Mouse (Mus musculus) MEL (cell line): ENCODE data around the gene Trim8.

Source experiments
- CHD1 ChIP-seq: IDR thresholded peaks from 2 replicates; pipeline ENCODE4 v1.6.1; 2012; ENCODE audit warnings: low read depth, mild to moderate bottlenecking, inconsistent platforms, low read length, improper control_type of control experiment
- CHD2 ChIP-seq: IDR thresholded peaks from 2 replicates; pipeline ENCODE4 v1.6.1; 2011; ENCODE audit warnings: low read length, improper control_type of control experiment
- EP300 ChIP-seq, 2 experiments: IDR thresholded peaks; 2 replicates each; pipeline ENCODE4 v1.6.1; 2011; ENCODE audit warnings: improper control_type of control experiment in 2 of 2, low read length in 2 of 2, low read depth in 1 of 2, mild to moderate bottlenecking in 1 of 2
- ETS1 ChIP-seq: IDR thresholded peaks from 2 replicates; pipeline ENCODE4 v1.6.1; 2012; ENCODE audit warnings: low read depth, mild to moderate bottlenecking, inconsistent platforms, low read length, improper control_type of control experiment, moderate library complexity
- GATA1 ChIP-seq: IDR thresholded peaks from 2 replicates; pipeline ENCODE4 v1.6.1; 2011; ENCODE audit warnings: low read depth, low read length, improper control_type of control experiment
- MYC ChIP-seq: IDR thresholded peaks from 2 replicates; pipeline ENCODE4 v1.6.1; 2011; ENCODE audit warnings: low read depth, mild to moderate bottlenecking, low read length, improper control_type of control experiment, moderate library complexity
- POLR2A ChIP-seq, 2 experiments: IDR thresholded peaks; 2 replicates each; pipeline ENCODE4 v1.6.1; 2011 to 2012; ENCODE audit warnings: low read length in 2 of 2, mild to moderate bottlenecking in 2 of 2, control low read depth in 1 of 2, improper control_type of control experiment in 1 of 2, low read depth in 1 of 2, moderate library complexity in 1 of 2; ENCODE audit not compliant: control insufficient read depth in 1 of 2, insufficient read depth in 1 of 2, poor library complexity in 1 of 2
- POLR2AphosphoS2 ChIP-seq: IDR thresholded peaks from 2 replicates; pipeline ENCODE4 v1.6.1; 2011; ENCODE audit warnings: low read length, improper control_type of control experiment
- RCOR1 ChIP-seq: IDR thresholded peaks from 2 replicates; pipeline ENCODE4 v1.6.1; 2012; ENCODE audit warnings: low read depth, mild to moderate bottlenecking, inconsistent platforms, low read length, improper control_type of control experiment
- TCF12 ChIP-seq: IDR thresholded peaks from 2 replicates; pipeline ENCODE4 v1.6.1; 2014; ENCODE audit warnings: low read depth, mild to moderate bottlenecking, inconsistent platforms, low read length, improper control_type of control experiment, moderate library complexity
- USF2 ChIP-seq, 2 experiments: IDR thresholded peaks; 2 replicates each; pipeline ENCODE4 v1.6.1; 2011 to 2012; ENCODE audit warnings: improper control_type of control experiment in 2 of 2, low read length in 2 of 2, borderline replicate concordance in 1 of 2, inconsistent platforms in 1 of 2, low read depth in 1 of 2, mild to moderate bottlenecking in 1 of 2; ENCODE audit not compliant: insufficient read depth in 1 of 2
- ZKSCAN1 ChIP-seq: IDR thresholded peaks from 2 replicates; pipeline ENCODE4 v1.6.1; 2012; ENCODE audit warnings: low read depth, mild to moderate bottlenecking, inconsistent platforms, low read length, improper control_type of control experiment, moderate library complexity

DNA sequence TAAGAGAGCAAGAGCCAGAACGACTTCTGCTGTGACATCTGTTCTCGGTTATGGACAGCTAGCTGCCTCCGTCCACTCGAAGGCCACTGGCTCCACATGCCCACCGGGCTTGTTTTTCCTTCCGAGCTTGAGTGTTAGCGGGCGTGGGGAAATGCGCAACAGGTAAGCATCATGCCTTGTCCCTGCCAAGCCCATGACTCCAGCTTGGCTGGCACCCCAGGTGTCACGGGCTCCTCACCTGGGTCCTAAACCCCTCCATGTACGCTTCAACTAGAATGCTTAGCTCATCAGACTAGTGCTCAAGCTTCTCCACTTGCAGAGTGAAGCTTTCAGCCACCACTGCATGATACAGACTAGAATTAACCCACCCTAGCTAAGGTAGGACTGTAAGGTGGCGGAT is 57.1 kb downstream of the Trim8 start:
- TF ChIP-seq POLR2A (IDR thresholded peaks at IDR 0.05; ENCODE audit: control insufficient read depth in 1 of 2, insufficient read depth in 1 of 2, low read depth in 1 of 2, low read length in 2 of 2, poor library complexity in 1 of 2), result no peak
- no peak for TF ChIP-seq TCF12
- no peak for TF ChIP-seq MYC
- TF ChIP-seq GATA1, result no peak
- no peak for TF ChIP-seq USF2 (IDR thresholded peaks at IDR 0.05; ENCODE audit: borderline replicate concordance in 1 of 2, insufficient read depth in 1 of 2, low read depth in 1 of 2, low read length in 2 of 2)
- no peak for TF ChIP-seq POLR2AphosphoS2
- TF ChIP-seq ZKSCAN1, result no peak
- TF ChIP-seq CHD1, result no peak
- no peak for TF ChIP-seq ETS1
- no peak for TF ChIP-seq RCOR1
- TF ChIP-seq EP300 (IDR thresholded peaks at IDR 0.05; ENCODE audit: low read depth in 1 of 2, low read length in 2 of 2), result no peak
- TF ChIP-seq CHD2, result no peak
